10 mouse cellular contexts compared by ENCODE assay signal in genomic region chr14:64586386-64586859, GRCm38 (mm10).
A peak's percentile ranks its signal among the peaks of the same experiment; 100 is the strongest.
DNase-seq lines count a peak whose midpoint lies in the region; ATAC-seq and TF ChIP-seq lines count a peak whose summit lies in the region.
"Had no signal": no experiment of that assay in that cellular context is flagged by ENCODE, and none has a peak within 500 bp of the region (broad histone marks: within the 10 kb centered on the region; RNA-seq: fewer than 3 reads in every experiment).

No protein-coding gene starts in this region.

- TF ChIP-seq CTCF in heart, adult 2 months (IDR thresholded peaks at IDR 0.05), result no peak
- TF ChIP-seq CTCF in ES-Bruce4 (IDR thresholded peaks at IDR 0.05; ENCODE audit: low read depth, low read length), result no peak

- no peak overlapping the region for H3K9ac ChIP-seq in heart, adult 2 months (ENCODE audit: low read depth, low read length)
- H3K9ac ChIP-seq in ES-Bruce4 (ENCODE audit: low read depth, poor library complexity, severe bottlenecking), result peak overlapping the region; percentile 22
- peak overlapping the region; percentile 95 for H3K9ac ChIP-seq in hindbrain, embryonic 11.5 days (ENCODE audit: low read depth, low read length)
- peak overlapping the region; percentile 90 for H3K9ac ChIP-seq in midbrain, embryonic 11.5 days (ENCODE audit: low read length)

- no peaks in the 10 kb centered on the region for H3K9me3 ChIP-seq in heart, embryonic 10.5 days
- H3K9me3 ChIP-seq in ES-Bruce4 (replicated peaks; ENCODE audit: control insufficient read depth, insufficient read depth, low read length, poor library complexity, severe bottlenecking), result no peaks in the 10 kb centered on the region
- H3K9me3 ChIP-seq in hindbrain, embryonic 11.5 days (ENCODE audit: control insufficient read depth, low read length), result no peaks in the 10 kb centered on the region
- no peaks in the 10 kb centered on the region for H3K9me3 ChIP-seq in midbrain, embryonic 11.5 days (ENCODE audit: control insufficient read depth, low read length)

- no peak for TF ChIP-seq EP300 in heart, adult 2 months (IDR thresholded peaks at IDR 0.05; ENCODE audit: insufficient read depth, low read depth, low read length)
- no peak for TF ChIP-seq EP300 in ES-Bruce4 (IDR thresholded peaks at IDR 0.05; ENCODE audit: insufficient read depth, low read depth, low read length)

- no peak for TF ChIP-seq POLR2A in heart, adult 2 months (IDR thresholded peaks at IDR 0.05; ENCODE audit: insufficient read depth, low read depth, low read length)
- no peak for TF ChIP-seq POLR2A in ES-Bruce4 (IDR thresholded peaks at IDR 0.05; ENCODE audit: insufficient read depth, low read length)

- no peak for ATAC-seq in hindbrain, embryonic 11.5 days (ENCODE audit: low FRiP score)
- ATAC-seq in midbrain, embryonic 11.5 days (ENCODE audit: low FRiP score), result no peak

- 4% methylated on average over 12 of the region's 12 CpGs for WGBS in heart, embryonic 10.5 days
- WGBS in heart, adult 2 months, result 18% methylated on average over 12 of the region's 12 CpGs
- WGBS in hindbrain, embryonic 11.5 days, result 4% methylated on average over 12 of the region's 12 CpGs
- under 1% methylated on average over 12 of the region's 12 CpGs for WGBS in midbrain, embryonic 11.5 days

- peaks cover 100% of the 10 kb centered on the region for H3K27me3 ChIP-seq in heart, embryonic 10.5 days (ENCODE audit: insufficient read depth, poor library complexity, severe bottlenecking)
- H3K27me3 ChIP-seq in heart, adult 2 months (ENCODE audit: control insufficient read depth, insufficient read depth, low read length), result peaks cover 27% of the 10 kb centered on the region
- no peaks in the 10 kb centered on the region; the same call in 1 of the 2 replicates for H3K27me3 ChIP-seq in ES-Bruce4 (ENCODE audit: control insufficient read depth, insufficient read depth, low read length, poor library complexity, severe bottlenecking)
- peaks cover 28% of the 10 kb centered on the region; the same call in 1 of the 2 replicates for H3K27me3 ChIP-seq in hindbrain, embryonic 11.5 days (ENCODE audit: control insufficient read depth, insufficient read depth, low read length)
- H3K27me3 ChIP-seq in midbrain, embryonic 11.5 days (ENCODE audit: control insufficient read depth, insufficient read depth, low read length), result peaks cover 50% of the 10 kb centered on the region

- no peak overlapping the region for H3K27ac ChIP-seq in heart, embryonic 10.5 days
- no peak overlapping the region for H3K27ac ChIP-seq in heart, adult 2 months
- no peak overlapping the region for H3K27ac ChIP-seq in ES-Bruce4 (ENCODE audit: insufficient read depth, low read length)
- peak overlapping the region; percentile 99 for H3K27ac ChIP-seq in hindbrain, embryonic 11.5 days (ENCODE audit: low read depth, low read length)
- H3K27ac ChIP-seq in midbrain, embryonic 11.5 days (ENCODE audit: low read depth, low read length), result peak overlapping the region; percentile 98

- DNase-seq in heart, embryonic 10.5 days (ENCODE audit: low spot score), result no peak
- no peak for DNase-seq in heart, adult 2 months
- no peak for DNase-seq in hindbrain, embryonic 11.5 days (ENCODE audit: low spot score)
- DNase-seq in midbrain, embryonic 11.5 days (ENCODE audit: low spot score, missing footprints), result peak; percentile 92
- no peak for DNase-seq in left cerebral cortex, adult 18-20 months (ENCODE audit: low spot score in 2 of 2)
- DNase-seq in adrenal gland, adult 2 months, result no peak
- DNase-seq in thymus, postnatal 36 days, result no peak
- DNase-seq: heart, postnatal 14 days; lung, postnatal 36 days had no signal

- H3K4me2 ChIP-seq in hindbrain, embryonic 11.5 days (replicated peaks; ENCODE audit: low read depth, low read length), result peak overlapping the region; percentile 71
- H3K4me2 ChIP-seq in midbrain, embryonic 11.5 days, result peak overlapping the region; percentile 81

- no peaks in the 10 kb centered on the region for H3K79me2 ChIP-seq in heart, adult 2 months (replicated peaks; ENCODE audit: control insufficient read depth, insufficient read depth, low read length)

- H3K4me1 ChIP-seq in heart, embryonic 10.5 days, result peaks cover 37% of the 10 kb centered on the region
- no peaks in the 10 kb centered on the region for H3K4me1 ChIP-seq in heart, adult 2 months (ENCODE audit: control insufficient read depth, insufficient read depth, low read length)
- H3K4me1 ChIP-seq in ES-Bruce4 (ENCODE audit: control insufficient read depth, insufficient read depth, low read length), result no peaks in the 10 kb centered on the region
- H3K4me1 ChIP-seq in hindbrain, embryonic 11.5 days (replicated peaks; ENCODE audit: control insufficient read depth, insufficient read depth, low read length), result peaks cover 2% of the 10 kb centered on the region; the same call in 1 of the 2 replicates
- peaks cover 29% of the 10 kb centered on the region for H3K4me1 ChIP-seq in midbrain, embryonic 11.5 days (ENCODE audit: control insufficient read depth, insufficient read depth, low read length)

- intact Hi-C loops in heart, adult 2 months (cut with DNase I), result no loop called here

- H3K36me3 ChIP-seq in heart, embryonic 10.5 days, result no peaks in the 10 kb centered on the region
- no peaks in the 10 kb centered on the region for H3K36me3 ChIP-seq in heart, adult 2 months (ENCODE audit: control insufficient read depth, insufficient read depth, low read length)
- H3K36me3 ChIP-seq in ES-Bruce4 (ENCODE audit: control insufficient read depth, insufficient read depth, low read length, poor library complexity, severe bottlenecking), result no peaks in the 10 kb centered on the region
- no peaks in the 10 kb centered on the region for H3K36me3 ChIP-seq in hindbrain, embryonic 11.5 days (ENCODE audit: control insufficient read depth, insufficient read depth, low read length)
- H3K36me3 ChIP-seq in midbrain, embryonic 11.5 days (ENCODE audit: control insufficient read depth, insufficient read depth, low read length), result no peaks in the 10 kb centered on the region

- peak overlapping the region; percentile 66 for H3K4me3 ChIP-seq in heart, embryonic 10.5 days
- H3K4me3 ChIP-seq in heart, adult 2 months, result no peak overlapping the region
- H3K4me3 ChIP-seq in ES-Bruce4 (ENCODE audit: low read depth, low read length), result no peak overlapping the region
- peak overlapping the region; percentile 69 for H3K4me3 ChIP-seq in hindbrain, embryonic 11.5 days (ENCODE audit: low read depth, low read length)
- peak overlapping the region; percentile 64 for H3K4me3 ChIP-seq in midbrain, embryonic 11.5 days (ENCODE audit: low read depth, low read length)

Comparison
In these comparisons a context has a peak if more than half of its experiments do, and no peak if none do; other contexts are left out.
1. H3K4me3 ChIP-seq: peak in heart, embryonic 10.5 days (single experiment), hindbrain, embryonic 11.5 days (single experiment) and midbrain, embryonic 11.5 days (single experiment); none in heart, adult 2 months (single experiment) and ES-Bruce4 (single experiment).
2. H3K27ac ChIP-seq: peak in hindbrain, embryonic 11.5 days (single experiment) and midbrain, embryonic 11.5 days (single experiment); none in heart, embryonic 10.5 days (single experiment), heart, adult 2 months (single experiment) and ES-Bruce4 (single experiment).